Mouse (Mus musculus) midbrain, embryonic 14.5 days (tissue): ENCODE results near the gene Rfx4. TPM values are rescaled to one million over a fixed set of nuclear protein-coding genes. Genes with fewer than 3 reads are reported as not detected.

ENCODE experiments used
- ATAC-seq: fragments of 200-750 bp; cut with Nextera tagmentation; 2 replicates; pipeline ENCODE4 v1.8.0; 2017; ENCODE audit warnings: moderate number of reproducible peaks, moderate library complexity; ENCODE audit not compliant: low FRiP score, low TSS enrichment
- DNase-seq: peaks from one replicate; pipeline ENCODE4 v3.0.0-alpha.2; 2015
- H3K27ac ChIP-seq: fragments of 300-500 bp; sonication (generic); replicated peaks from 2 replicates; pipeline ENCODE4 v1.5.1; 2014; ENCODE audit warnings: mild to moderate bottlenecking, low read depth, low read length, moderate library complexity
- H3K27me3 ChIP-seq: fragments of 300-500 bp; sonication (generic); 2 replicates; pipeline ENCODE4 v1.6.1; 2014; ENCODE audit warnings: low read length, control low read depth, mixed read lengths; ENCODE audit not compliant: control insufficient read depth, insufficient read depth
- H3K36me3 ChIP-seq: fragments of 300-500 bp; sonication (generic); 2 replicates; pipeline ENCODE4 v1.6.1; 2014; ENCODE audit warnings: low read length, control low read depth; ENCODE audit not compliant: control insufficient read depth, insufficient read depth
- H3K4me1 ChIP-seq: fragments of 300-500 bp; sonication (generic); 2 replicates; pipeline ENCODE4 v1.6.1; 2014; ENCODE audit warnings: mild to moderate bottlenecking, antibody characterized with exemption, low read length, control low read depth; ENCODE audit not compliant: control insufficient read depth, insufficient read depth
- H3K4me2 ChIP-seq: fragments of 300-500 bp; sonication (generic); 2 replicates; pipeline ENCODE4 v1.6.1; 2014; ENCODE audit warnings: mild to moderate bottlenecking, low read length, moderate library complexity
- H3K4me3 ChIP-seq: fragments of 300-500 bp; sonication (generic); replicated peaks from 2 replicates; pipeline ENCODE4 v1.5.1; 2014; ENCODE audit warnings: low read depth, low read length
- H3K9ac ChIP-seq: fragments of 300-500 bp; sonication (generic); replicated peaks from 2 replicates; pipeline ENCODE4 v1.6.1; 2014; ENCODE audit warnings: mild to moderate bottlenecking, low read length, moderate library complexity
- H3K9me3 ChIP-seq: fragments of 300-500 bp; sonication (generic); 2 replicates; pipeline ENCODE4 v1.6.1; 2016; ENCODE audit warnings: low read length, control low read depth, mixed read lengths; ENCODE audit not compliant: control insufficient read depth
- WGBS: fragments of 180-500 bp; shearing (Covaris S2); extraction: QIAGEN DNeasy Blood & Tissue Kit; methylation state at CpG from one replicate; pipeline ENCODE4 v1.1.7; 2014; 5-methylcytosine and 5-hydroxymethylcytosine counted together
- polyA plus RNA-seq: library from polyadenylated mRNA; unstranded; fragments of >200 nt; fragmentation: Nextera tagmentation; extraction: Ambion mirVana; gene quantifications from 2 replicates; pipeline ENCODE4 v1.2.1, GENCODE M21; 2014

Gene Rfx4
- polyA plus RNA-seq, 1 experiment from 2014 or later: 25.1 TPM

GRCm38 (mm10) chr10:84879823-84880571 lies 124.1 kb downstream of the Rfx4 start:
- Histone ChIP-seq H3K27me3 (no peaks in the 10 kb centered on the region), H3K27ac (no peak overlapping the region), H3K9ac (no peak overlapping the region), H3K36me3 (no peaks in the 10 kb centered on the region), H3K9me3 (no peaks in the 10 kb centered on the region), H3K4me3 (no peak overlapping the region), H3K4me1 (0 out of 2 replicates have a peak, but pooled peaks cover 3% of the 10 kb centered on the region), H3K4me2 (no peak overlapping the region)
- WGBS: 38% methylated on average over 9 of the region's 9 CpGs
- DNase-seq (peak; percentile 59), ATAC-seq (no peak)

DNA sequence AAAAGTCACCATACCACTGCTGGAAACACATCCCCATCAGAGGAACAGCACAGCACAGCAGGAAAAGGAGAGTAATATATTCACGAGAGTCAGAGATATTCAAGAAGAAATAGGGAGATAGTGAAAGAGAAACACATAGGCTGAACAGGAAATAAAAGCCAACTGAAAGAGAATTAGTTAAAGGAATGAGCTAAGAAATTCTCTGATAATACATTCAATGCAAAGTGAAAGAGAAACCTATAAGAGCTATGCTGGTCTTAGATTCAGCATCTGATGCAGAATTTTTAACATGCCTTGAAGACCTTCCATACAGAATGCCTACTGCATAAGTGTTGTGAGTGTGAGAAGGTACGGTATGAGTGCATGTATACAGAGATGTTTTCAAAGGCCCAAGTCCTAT lies 126.7 kb downstream of the Rfx4 start:
- no peak overlapping the region for H3K9ac ChIP-seq
- no peak overlapping the region for H3K27ac ChIP-seq
- no peaks in the 10 kb centered on the region for H3K27me3 ChIP-seq
- H3K4me1 ChIP-seq: 0 out of 2 replicates have a peak, but pooled peaks cover 3% of the 10 kb centered on the region
- 95% methylated on average over 2 of the region's 2 CpGs for WGBS
- no peak for ATAC-seq
- H3K9me3 ChIP-seq: no peaks in the 10 kb centered on the region
- H3K36me3 ChIP-seq: 0 out of 2 replicates have a peak, but pooled peaks cover 3% of the 10 kb centered on the region
- DNase-seq: no peak
- no peak overlapping the region for H3K4me3 ChIP-seq
- no peak overlapping the region for H3K4me2 ChIP-seq

- H3K36me3 ChIP-seq: 0 out of 2 replicates have a peak, but pooled peaks cover 3% of the 10 kb centered on the region
- no peak overlapping the region for H3K4me3 ChIP-seq
- DNase-seq: no peak
- 88% methylated on average over 5 of the region's 5 CpGs for WGBS
- peaks cover 8% of the 10 kb centered on the region; the same call in 1 of the 2 replicates for H3K4me1 ChIP-seq
- no peaks in the 10 kb centered on the region for H3K27me3 ChIP-seq
- no peak overlapping the region for H3K4me2 ChIP-seq
- H3K27ac ChIP-seq: no peak overlapping the region
- no peak overlapping the region for H3K9ac ChIP-seq
- ATAC-seq: no peak
- H3K9me3 ChIP-seq: no peaks in the 10 kb centered on the region
Measured at GRCm38 (mm10) chr10:84885341-84885884, 129.6 kb downstream of the Rfx4 start.

DNA sequence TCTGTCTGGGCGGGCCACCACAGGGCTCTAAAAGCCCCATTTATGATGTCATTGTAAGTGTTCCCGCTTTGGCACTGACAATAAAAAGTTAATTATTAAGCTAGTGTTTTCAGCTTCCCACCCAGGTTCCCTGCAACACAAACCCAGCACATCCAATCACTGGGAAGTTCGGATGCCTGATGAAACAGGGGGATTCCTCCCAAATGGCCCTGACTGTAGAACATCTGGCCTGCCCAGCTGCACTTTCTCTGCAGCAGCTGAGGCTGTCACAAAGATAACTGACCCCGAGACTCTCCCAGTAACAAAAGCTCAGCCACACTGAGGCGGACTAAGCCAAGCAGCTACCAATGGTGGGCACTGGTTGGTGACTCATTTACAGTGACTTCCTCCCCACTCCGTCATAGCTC lies 130.4 kb downstream of the Rfx4 start:
- H3K27ac ChIP-seq: no peak overlapping the region
- DNase-seq (no peak), ATAC-seq (no peak)
- H3K9me3 ChIP-seq: no peaks in the 10 kb centered on the region
- H3K4me3 ChIP-seq: no peak overlapping the region
- H3K27me3 ChIP-seq: no peaks in the 10 kb centered on the region
- H3K36me3 ChIP-seq: 0 out of 2 replicates have a peak, but pooled peaks cover 5% of the 10 kb centered on the region
- H3K4me1 ChIP-seq: peaks cover 8% of the 10 kb centered on the region; the same call in 1 of the 2 replicates
- WGBS: 73% methylated on average over 6 of the region's 6 CpGs
- H3K9ac ChIP-seq: no peak overlapping the region
- no peak overlapping the region for H3K4me2 ChIP-seq

- Histone ChIP-seq H3K4me3 (no peak overlapping the region), H3K4me1 (peaks cover 8% of the 10 kb centered on the region; the same call in 1 of the 2 replicates), H3K36me3 (0 out of 2 replicates have a peak, but pooled peaks cover 5% of the 10 kb centered on the region), H3K27ac (no peak overlapping the region), H3K4me2 (no peak overlapping the region), H3K9ac (no peak overlapping the region), H3K9me3 (no peaks in the 10 kb centered on the region), H3K27me3 (no peaks in the 10 kb centered on the region)
- DNase-seq (no peak), ATAC-seq (no peak)
- 93% methylated on average over 8 of the region's 8 CpGs for WGBS
Measured at GRCm38 (mm10) chr10:84886785-84887184, 130.9 kb downstream of the Rfx4 start.

- no peak overlapping the region for H3K9ac ChIP-seq
- H3K4me3 ChIP-seq: no peak overlapping the region
- H3K36me3 ChIP-seq: 0 out of 2 replicates have a peak, but pooled peaks cover 7% of the 10 kb centered on the region
- 30% methylated on average over 4 of the region's 4 CpGs for WGBS
- peaks cover 8% of the 10 kb centered on the region; the same call in 1 of the 2 replicates for H3K4me1 ChIP-seq
- H3K27ac ChIP-seq: no peak overlapping the region
- H3K4me2 ChIP-seq: no peak overlapping the region
- ATAC-seq (no peak), DNase-seq (peak; percentile 69)
- H3K27me3 ChIP-seq: no peaks in the 10 kb centered on the region
- no peaks in the 10 kb centered on the region for H3K9me3 ChIP-seq
Measured at GRCm38 (mm10) chr10:84889096-84889846, 133.4 kb downstream of the Rfx4 start.

GRCm38 (mm10) chr10:84895810-84896358 lies 140.0 kb downstream of the Rfx4 start:
- H3K9me3 ChIP-seq: no peaks in the 10 kb centered on the region
- H3K9ac ChIP-seq: no peak overlapping the region
- no peaks in the 10 kb centered on the region for H3K4me1 ChIP-seq
- no peak for ATAC-seq
- no peak overlapping the region for H3K4me3 ChIP-seq
- no peak for DNase-seq
- H3K27me3 ChIP-seq: no peaks in the 10 kb centered on the region
- no peak overlapping the region for H3K4me2 ChIP-seq
- WGBS: 93% methylated on average over 10 of the region's 10 CpGs
- H3K27ac ChIP-seq: no peak overlapping the region
- peaks cover 17% of the 10 kb centered on the region for H3K36me3 ChIP-seq
